Mouse (Mus musculus): ENCODE measurements around the gene Gas7. TPM values are rescaled to one million over a fixed set of nuclear protein-coding genes. Genes with fewer than 3 reads are reported as not detected.

Gas7 gene
- total RNA-seq, 2 experiments from 2014 or later, result 563 to 593 TPM

- no peak for DNase-seq (ENCODE audit: low spot score in 2 of 2)
- intact Hi-C loops (cut with DNase I), result no loop called here
Observed at GRCm38 (mm10) chr11:67721485-67721884, 266.2 kb downstream of the Gas7 start.

- DNase-seq (ENCODE audit: low spot score in 2 of 2), result no peak
- intact Hi-C loops (cut with DNase I), result no loop called here
Observed at GRCm38 (mm10) chr11:67722399-67723156, 267.3 kb downstream of the Gas7 start.

GRCm38 (mm10) chr11:67723231-67724013 lies 268.2 kb downstream of the Gas7 start:
- intact Hi-C loops (cut with DNase I), result no loop called here
- DNase-seq (ENCODE audit: low spot score in 2 of 2), result peak; percentile 59 to 69

DNA sequence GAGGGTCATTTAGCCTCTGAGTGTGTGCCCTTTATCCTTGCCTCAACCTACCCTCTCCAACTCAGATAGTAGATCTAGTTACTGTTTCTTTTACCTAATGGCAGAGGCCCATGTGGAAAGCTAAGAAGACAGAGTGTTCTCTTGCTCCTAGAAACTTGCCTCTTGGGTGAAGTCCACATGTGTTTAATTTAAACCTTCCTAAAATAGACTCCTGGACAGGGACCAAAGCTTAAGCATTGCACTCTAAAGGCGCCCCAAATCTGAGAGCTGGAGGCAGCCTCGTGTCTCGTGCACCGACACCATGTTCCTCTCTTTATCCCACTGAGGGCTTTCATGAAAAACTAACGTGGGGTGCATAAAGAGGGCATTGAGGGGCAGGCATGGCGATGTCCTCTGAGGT lies 271.9 kb downstream of the Gas7 start:
- DNase-seq (ENCODE audit: low spot score in 2 of 2), result peak in 1 of 2 experiments; percentile 76
- intact Hi-C loops (cut with DNase I), result no loop called here

DNA sequence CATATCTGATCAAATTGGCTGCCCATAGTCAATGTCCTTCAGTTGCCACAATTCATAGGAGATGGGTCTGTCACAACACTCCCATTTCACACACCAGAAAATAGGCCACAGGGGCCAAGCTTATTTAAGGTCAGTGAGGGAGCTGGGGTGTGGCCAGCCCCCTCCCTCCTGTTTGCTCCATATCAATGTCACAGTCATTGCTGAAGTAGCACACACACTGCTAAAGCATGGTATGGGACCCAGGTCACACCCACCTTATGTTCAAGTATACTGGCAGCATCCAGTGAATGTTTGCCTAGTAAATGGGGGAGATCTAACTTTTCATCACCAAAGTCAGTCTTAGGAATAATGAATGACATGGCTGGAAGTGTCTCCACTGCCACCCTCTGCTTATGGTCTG lies 273.5 kb downstream of the Gas7 start:
- intact Hi-C loops (cut with DNase I), result no loop called here
- DNase-seq (ENCODE audit: low spot score in 2 of 2), result no peak

GRCm38 (mm10) chr11:67731056-67731455 lies 275.8 kb downstream of the Gas7 start:
- intact Hi-C loops (cut with DNase I), result no loop called here
- DNase-seq (ENCODE audit: low spot score in 2 of 2), result no peak

GRCm38 (mm10) chr11:67733726-67734125 lies 278.5 kb downstream of the Gas7 start:
- no peak for DNase-seq (ENCODE audit: low spot score in 2 of 2)
- intact Hi-C loops (cut with DNase I), result no loop called here

GRCm38 (mm10) chr11:67734597-67734996 lies 279.4 kb downstream of the Gas7 start:
- intact Hi-C loops (cut with DNase I), result no loop called here
- peak in 1 of 2 experiments; percentile 53 for DNase-seq (ENCODE audit: low spot score in 2 of 2)

GRCm38 (mm10) chr11:67738345-67738744 lies 283.1 kb downstream of the Gas7 start:
- DNase-seq (ENCODE audit: low spot score in 2 of 2), result no peak
- intact Hi-C loops (cut with DNase I), result no loop called here

Other genes with a start within 250 kb of the Gas7 start
- gene Myh4, start 217.4 kb upstream of the Gas7 start, total RNA-seq (2021), result under 1 TPM; 0.51 to 0.53 TPM
- under 1 TPM; 0.87 to 0.94 TPM for gene Myh8, start 178.3 kb upstream of the Gas7 start, total RNA-seq (2021)
- gene Myh13, start 133.8 kb upstream of the Gas7 start, total RNA-seq (2021), result under 1 TPM; 0.22 to 0.30 TPM
- 1 to 10 TPM; 1.5 to 1.6 TPM for gene Rcvrn, start 239.9 kb downstream of the Gas7 start, total RNA-seq (2021)